Mouse (Mus musculus): Measurements from ENCODE around the gene Rnh1.

GRCm38 (mm10) chr7:141195754-141196153 is 23.1 kb upstream of the Rnh1 start:
- TF ChIP-seq CTCF (IDR thresholded peaks at IDR 0.05; ENCODE audit: low read depth) (no peak), EP300 (IDR thresholded peaks at IDR 0.05; ENCODE audit: low read depth) (no peak)
